Mouse (Mus musculus): ENCODE data around the gene Creb3l2.

DNA sequence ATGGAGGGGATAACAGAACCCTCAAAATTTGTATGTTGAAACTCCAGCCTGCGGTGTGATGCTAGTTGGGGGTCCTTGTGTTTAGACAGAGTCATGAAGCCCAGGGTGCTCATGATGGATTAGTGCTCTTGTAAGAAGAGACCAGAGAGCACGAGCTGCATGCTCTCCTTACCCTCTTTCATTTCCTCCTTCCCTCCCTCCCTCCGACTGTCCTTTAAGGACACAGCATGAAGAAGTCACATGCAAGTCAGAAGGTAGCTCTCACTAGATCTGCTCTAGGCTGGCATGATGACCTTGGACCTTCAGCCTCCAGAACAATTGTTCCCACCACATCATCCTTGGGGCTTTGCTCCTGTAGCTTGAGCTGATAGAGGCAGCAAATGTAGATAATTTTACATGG is 30.2 kb downstream of the Creb3l2 start:
- TF ChIP-seq TAL1 (IDR thresholded peaks at IDR 0.05; ENCODE audit: low read length) (no peak), GATA1 (IDR thresholded peaks at IDR 0.05; ENCODE audit: low read length) (no peak)
